Mouse (Mus musculus) testis, postnatal 10 days (tissue): ENCODE results near the gene Gm5798.
"Not testable (repeated sequence)": the region's sequence is repeated elsewhere in the genome, so short reads cannot be mapped to it uniquely, and the experiment has no call there.

ENCODE experiments used
- DNase-seq: peaks from one replicate; pipeline ENCODE4 v3.0.0; 2021; ENCODE audit warnings: low spot score

The Gm5798 gene

GRCm38 (mm10) chr14:41348309-41348708, at the start of gene Gm5798:
Gene Gm5798 (plus strand): TSS chr14:41348609.
- DNase-seq: not testable (repeated sequence)

GRCm38 (mm10) chr14:41386279-41386678, 37.9 kb downstream of the Gm5798 start, which contains the start of gene Gm7945:
Gene Gm7945 (minus strand): TSS chr14:41386379.
- DNase-seq: not testable (repeated sequence)
